Mouse (Mus musculus): ENCODE results near the gene Tbc1d9b. TPM values are rescaled to one million over a fixed set of nuclear protein-coding genes. Genes with fewer than 3 reads are reported as not detected.

The Tbc1d9b gene
- polyA plus RNA-seq (2014; fragmentation: Nextera tagmentation; extraction: Ambion mirVana): 20.7 and 27.3 TPM in 2 replicates

- WGBS (ENCODE audit: insufficient replicate concordance): under 1% methylated on average over 73 of the region's 77 CpGs
- H3K27ac ChIP-seq (ENCODE audit: low read depth, low read length): peak within 1 kb of the TSS; percentile 87
- H3K36me3 ChIP-seq (ENCODE audit: control insufficient read depth, insufficient read depth, low read length): peaks cover 3% of the 10 kb centered on the region; the same call in 1 of the 2 replicates
These were observed at the start of gene Tbc1d9b for GRCm38 (mm10) chr11:50130811-50131766. Gene Tbc1d9b (plus strand): TSS chr11:50131396.

GRCm38 (mm10) chr11:50086211-50086610, 45.0 kb upstream of the Tbc1d9b start:
- Histone ChIP-seq H3K9ac (ENCODE audit: low read depth, low read length) (no peak overlapping the region), H3K36me3 (ENCODE audit: control insufficient read depth, insufficient read depth, low read length) (no peaks in the 10 kb centered on the region; the same call in 1 of the 2 replicates), H3K9me3 (replicated peaks; ENCODE audit: control insufficient read depth, low read length) (no peaks in the 10 kb centered on the region), H3K27ac (ENCODE audit: low read depth, low read length) (no peak overlapping the region), H3K4me1 (ENCODE audit: control insufficient read depth, insufficient read depth, low read length) (peaks cover 9% of the 10 kb centered on the region), H3K4me2 (no peak overlapping the region), H3K27me3 (ENCODE audit: control insufficient read depth, insufficient read depth, low read length) (no peaks in the 10 kb centered on the region), H3K4me3 (ENCODE audit: low read depth, low read length) (no peak overlapping the region)
- ATAC-seq (replicated peaks; ENCODE audit: insufficient number of reproducible peaks, low FRiP score, low TSS enrichment): no peak
- WGBS (ENCODE audit: insufficient replicate concordance): 88% methylated on average over 3 of the region's 3 CpGs

More at GRCm38 (mm10) chr11:50130811-50131766, at the start of gene Tbc1d9b:
- Histone ChIP-seq H3K4me1 (ENCODE audit: control insufficient read depth, insufficient read depth, low read length) (peaks cover 11% of the 10 kb centered on the region; the same call in 1 of the 2 replicates), H3K4me2 (peak within 1 kb of the TSS; percentile 83), H3K4me3 (ENCODE audit: low read depth, low read length) (peak within 1 kb of the TSS; percentile 84), H3K9me3 (replicated peaks; ENCODE audit: control insufficient read depth, low read length) (no peaks in the 10 kb centered on the region), H3K27me3 (ENCODE audit: control insufficient read depth, insufficient read depth, low read length) (no peaks in the 10 kb centered on the region), H3K9ac (ENCODE audit: low read depth, low read length) (peak within 1 kb of the TSS; percentile 98)
- peak; percentile 89 for ATAC-seq (replicated peaks; ENCODE audit: insufficient number of reproducible peaks, low FRiP score, low TSS enrichment)

- no peak overlapping the region for H3K9ac ChIP-seq (ENCODE audit: low read depth, low read length)
- no peak overlapping the region for H3K4me3 ChIP-seq (ENCODE audit: low read depth, low read length)
- no peaks in the 10 kb centered on the region for H3K9me3 ChIP-seq (replicated peaks; ENCODE audit: control insufficient read depth, low read length)
- WGBS (ENCODE audit: insufficient replicate concordance): 73% methylated on average over 1 of the region's 1 CpGs
- ATAC-seq (replicated peaks; ENCODE audit: insufficient number of reproducible peaks, low FRiP score, low TSS enrichment): no peak
- H3K4me2 ChIP-seq: no peak overlapping the region
- H3K27ac ChIP-seq (ENCODE audit: low read depth, low read length): no peak overlapping the region
- peaks cover 15% of the 10 kb centered on the region for H3K4me1 ChIP-seq (ENCODE audit: control insufficient read depth, insufficient read depth, low read length)
- H3K27me3 ChIP-seq (ENCODE audit: control insufficient read depth, insufficient read depth, low read length): no peaks in the 10 kb centered on the region
- no peaks in the 10 kb centered on the region; the same call in 1 of the 2 replicates for H3K36me3 ChIP-seq (ENCODE audit: control insufficient read depth, insufficient read depth, low read length)
These were observed 41.4 kb upstream of the Tbc1d9b start for GRCm38 (mm10) chr11:50089840-50090239.

- H3K27ac ChIP-seq (ENCODE audit: low read depth, low read length): no peak overlapping the region
- no peaks in the 10 kb centered on the region; the same call in 1 of the 2 replicates for H3K36me3 ChIP-seq (ENCODE audit: control insufficient read depth, insufficient read depth, low read length)
- ATAC-seq (replicated peaks; ENCODE audit: insufficient number of reproducible peaks, low FRiP score, low TSS enrichment): no peak
- WGBS (ENCODE audit: insufficient replicate concordance): 47% methylated on average over 5 of the region's 5 CpGs
- H3K4me1 ChIP-seq (ENCODE audit: control insufficient read depth, insufficient read depth, low read length): peaks cover 15% of the 10 kb centered on the region
- no peaks in the 10 kb centered on the region for H3K9me3 ChIP-seq (replicated peaks; ENCODE audit: control insufficient read depth, low read length)
- no peaks in the 10 kb centered on the region for H3K27me3 ChIP-seq (ENCODE audit: control insufficient read depth, insufficient read depth, low read length)
- no peak overlapping the region for H3K4me2 ChIP-seq
- H3K4me3 ChIP-seq (ENCODE audit: low read depth, low read length): no peak overlapping the region
- 0 out of 2 replicates have a peak overlapping the region, but pooled peaks have one; percentile 3 for H3K9ac ChIP-seq (ENCODE audit: low read depth, low read length)
These were observed 40.1 kb upstream of the Tbc1d9b start for GRCm38 (mm10) chr11:50090982-50091675.

GRCm38 (mm10) chr11:50091681-50092080, 39.5 kb upstream of the Tbc1d9b start:
- H3K27ac ChIP-seq (ENCODE audit: low read depth, low read length): no peak overlapping the region
- H3K36me3 ChIP-seq (ENCODE audit: control insufficient read depth, insufficient read depth, low read length): no peaks in the 10 kb centered on the region; the same call in 1 of the 2 replicates
- H3K9ac ChIP-seq (ENCODE audit: low read depth, low read length): 0 out of 2 replicates have a peak overlapping the region, but pooled peaks have one; percentile 3
- no peaks in the 10 kb centered on the region for H3K9me3 ChIP-seq (replicated peaks; ENCODE audit: control insufficient read depth, low read length)
- peaks cover 15% of the 10 kb centered on the region for H3K4me1 ChIP-seq (ENCODE audit: control insufficient read depth, insufficient read depth, low read length)
- no peak for ATAC-seq (replicated peaks; ENCODE audit: insufficient number of reproducible peaks, low FRiP score, low TSS enrichment)
- no peak overlapping the region for H3K4me2 ChIP-seq
- no peaks in the 10 kb centered on the region for H3K27me3 ChIP-seq (ENCODE audit: control insufficient read depth, insufficient read depth, low read length)
- H3K4me3 ChIP-seq (ENCODE audit: low read depth, low read length): no peak overlapping the region

GRCm38 (mm10) chr11:50095661-50096060, 35.5 kb upstream of the Tbc1d9b start:
- Histone ChIP-seq H3K9me3 (replicated peaks; ENCODE audit: control insufficient read depth, low read length) (no peaks in the 10 kb centered on the region), H3K4me1 (ENCODE audit: control insufficient read depth, insufficient read depth, low read length) (peaks cover 16% of the 10 kb centered on the region), H3K27me3 (ENCODE audit: control insufficient read depth, insufficient read depth, low read length) (no peaks in the 10 kb centered on the region), H3K27ac (ENCODE audit: low read depth, low read length) (no peak overlapping the region), H3K4me2 (no peak overlapping the region), H3K9ac (ENCODE audit: low read depth, low read length) (no peak overlapping the region), H3K4me3 (ENCODE audit: low read depth, low read length) (no peak overlapping the region), H3K36me3 (ENCODE audit: control insufficient read depth, insufficient read depth, low read length) (no peaks in the 10 kb centered on the region)
- 74% methylated on average over 9 of the region's 9 CpGs for WGBS (ENCODE audit: insufficient replicate concordance)
- ATAC-seq (replicated peaks; ENCODE audit: insufficient number of reproducible peaks, low FRiP score, low TSS enrichment): no peak

- Histone ChIP-seq H3K9me3 (replicated peaks; ENCODE audit: control insufficient read depth, low read length) (no peaks in the 10 kb centered on the region), H3K27me3 (ENCODE audit: control insufficient read depth, insufficient read depth, low read length) (no peaks in the 10 kb centered on the region), H3K9ac (ENCODE audit: low read depth, low read length) (no peak overlapping the region), H3K27ac (ENCODE audit: low read depth, low read length) (no peak overlapping the region), H3K4me3 (ENCODE audit: low read depth, low read length) (no peak overlapping the region), H3K4me2 (no peak overlapping the region), H3K36me3 (ENCODE audit: control insufficient read depth, insufficient read depth, low read length) (no peaks in the 10 kb centered on the region), H3K4me1 (ENCODE audit: control insufficient read depth, insufficient read depth, low read length) (peaks cover 5% of the 10 kb centered on the region; the same call in 1 of the 2 replicates)
- ATAC-seq (replicated peaks; ENCODE audit: insufficient number of reproducible peaks, low FRiP score, low TSS enrichment): no peak
- WGBS (ENCODE audit: insufficient replicate concordance): 88% methylated on average over 6 of the region's 6 CpGs
These were observed 34.1 kb upstream of the Tbc1d9b start for GRCm38 (mm10) chr11:50097091-50097490.

GRCm38 (mm10) chr11:50098961-50099481, 32.2 kb upstream of the Tbc1d9b start:
- no peak overlapping the region for H3K4me3 ChIP-seq (ENCODE audit: low read depth, low read length)
- H3K27ac ChIP-seq (ENCODE audit: low read depth, low read length): no peak overlapping the region
- ATAC-seq (replicated peaks; ENCODE audit: insufficient number of reproducible peaks, low FRiP score, low TSS enrichment): no peak
- H3K9ac ChIP-seq (ENCODE audit: low read depth, low read length): no peak overlapping the region
- H3K4me2 ChIP-seq: no peak overlapping the region
- peaks cover 10% of the 10 kb centered on the region for H3K4me1 ChIP-seq (ENCODE audit: control insufficient read depth, insufficient read depth, low read length)
- H3K9me3 ChIP-seq (replicated peaks; ENCODE audit: control insufficient read depth, low read length): no peaks in the 10 kb centered on the region
- WGBS (ENCODE audit: insufficient replicate concordance): 74% methylated on average over 8 of the region's 8 CpGs
- no peaks in the 10 kb centered on the region for H3K27me3 ChIP-seq (ENCODE audit: control insufficient read depth, insufficient read depth, low read length)
- H3K36me3 ChIP-seq (ENCODE audit: control insufficient read depth, insufficient read depth, low read length): no peaks in the 10 kb centered on the region
